Comparison of ENCODE assay signal across 8 mouse cellular contexts in the genomic region with DNA sequence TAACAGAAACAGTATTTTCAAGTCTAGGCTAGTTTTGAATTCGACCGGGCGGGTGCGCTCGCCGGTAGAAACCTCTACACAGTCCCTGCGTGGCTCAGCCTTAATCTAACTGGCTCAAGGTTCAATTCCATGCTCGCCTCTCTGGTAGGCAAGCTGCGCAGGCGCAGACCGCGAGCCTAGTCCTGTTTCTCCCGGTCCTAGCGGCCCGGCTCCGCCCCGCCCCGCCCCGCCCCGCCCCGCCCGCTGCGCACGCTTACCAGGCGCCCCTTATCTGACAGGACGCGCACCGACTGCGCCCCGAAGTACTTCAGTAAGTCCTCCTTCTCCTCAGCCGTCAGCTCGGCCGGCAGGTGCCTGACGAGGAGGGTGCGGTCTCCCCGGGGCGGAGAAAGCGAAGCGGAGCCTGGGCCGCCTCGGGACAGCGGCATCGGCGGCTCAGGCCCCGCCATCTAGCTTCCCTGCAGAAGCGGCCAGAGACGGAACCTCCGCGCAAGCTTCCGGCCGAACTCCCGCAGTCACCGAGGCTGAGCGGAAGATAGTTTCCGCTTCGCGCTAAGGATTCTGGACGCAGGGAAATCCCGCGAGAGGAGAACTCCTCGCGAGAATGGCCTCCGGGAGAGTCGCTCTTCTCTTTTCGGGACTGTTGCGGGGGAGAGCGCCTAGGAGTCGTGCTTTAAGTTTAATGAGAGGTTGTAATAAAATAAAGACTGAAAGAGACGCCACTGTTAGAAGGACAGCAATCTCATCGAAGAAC. TPM values are rescaled to one million over a fixed set of nuclear protein-coding genes. Genes with fewer than 3 reads are reported as not detected.
A peak's percentile ranks its signal among the peaks of the same experiment; 100 is the strongest.
DNase-seq lines count a peak whose midpoint lies in the region; ATAC-seq lines count a peak whose summit lies in the region.

A gene (minus strand): TSS at position 544 of the 754 bp plus-strand sequence.

- H3K4me2 ChIP-seq in hindbrain, embryonic 11.5 days (replicated peaks; ENCODE audit: low read depth, low read length) = peak within 1 kb of the TSS; percentile 53

- peak; percentile 98 for ATAC-seq in hindbrain, embryonic 11.5 days (ENCODE audit: low FRiP score)

- peak within 1 kb of the TSS; percentile 54 for H3K4me3 ChIP-seq in hindbrain, embryonic 11.5 days (ENCODE audit: low read depth, low read length)

- H3K4me1 ChIP-seq in hindbrain, embryonic 11.5 days (replicated peaks; ENCODE audit: control insufficient read depth, insufficient read depth, low read length) = no peaks in the 10 kb centered on the region

- H3K36me3 ChIP-seq in hindbrain, embryonic 11.5 days (ENCODE audit: control insufficient read depth, insufficient read depth, low read length) = no peaks in the 10 kb centered on the region

- no peaks in the 10 kb centered on the region for H3K27me3 ChIP-seq in hindbrain, embryonic 11.5 days (ENCODE audit: control insufficient read depth, insufficient read depth, low read length)

- H3K27ac ChIP-seq in hindbrain, embryonic 11.5 days (ENCODE audit: low read depth, low read length) = peak within 1 kb of the TSS; percentile 97

- under 1% methylated on average over 66 of the region's 70 CpGs for WGBS in hindbrain, embryonic 11.5 days

- H3K9me3 ChIP-seq in hindbrain, embryonic 11.5 days (ENCODE audit: control insufficient read depth, low read length) = no peaks in the 10 kb centered on the region

- peak; percentile 95 for DNase-seq in Muller cell, postnatal 12 days (ENCODE audit: inconsistent ontology term)
- peak; percentile 95 for DNase-seq in cerebellum, adult 9-11 months
- DNase-seq in frontal cortex, adult 2 months (ENCODE audit: extremely low spot score in 1 of 2, low spot score in 1 of 2) = peak; percentile 89 to 98
- DNase-seq in hindbrain, embryonic 11.5 days (ENCODE audit: low spot score) = peak; percentile 98
- DNase-seq in layer of hippocampus, postnatal 10 days (ENCODE audit: low spot score in 2 of 2) = peak; percentile 95 to 97
- DNase-seq in lung, postnatal 10 days = peak; percentile 97
- DNase-seq in ovary, postnatal 36 days (ENCODE audit: low spot score) = peak; percentile 94
- DNase-seq in thymus, postnatal 25 days = peak; percentile 97

- H3K9ac ChIP-seq in hindbrain, embryonic 11.5 days (ENCODE audit: low read depth, low read length) = peak within 1 kb of the TSS; percentile 75

RNA-seq across cellular contexts. Expression of the gene that starts here (rescaled TPM):
- polyA plus RNA-seq in frontal cortex, adult 2 months (2012; rRNA removed) = 43.9 and 53.8 TPM in 2 replicates
- 55.7 and 56.7 TPM in 2 replicates for polyA plus RNA-seq in hindbrain, embryonic 11.5 days (2014; fragmentation: Nextera tagmentation; extraction: Ambion mirVana)
- 10 to 100 TPM; 29.8 to 31.4 TPM for total RNA-seq in layer of hippocampus, postnatal 10 days (2021)

Comparison
In these comparisons a context has a peak if more than half of its experiments do, and no peak if none do; other contexts are left out.
1. Peak in every context shown above with its lines: DNase-seq, ATAC-seq, H3K4me3 ChIP-seq and H3K27ac ChIP-seq.